Mouse (Mus musculus) cerebellum, adult 11 months (tissue): ENCODE results near the gene Mapk12.
A peak's percentile ranks its signal among the peaks of the same experiment; 100 is the strongest.

ENCODE experiments used
- DNase-seq: peaks from one replicate; pipeline ENCODE4 v3.0.0; 2022

The Mapk12 gene

GRCm38 (mm10) chr15:89137378-89138045 is 3.0 kb downstream of the Mapk12 start:
- no peak for DNase-seq

DNA sequence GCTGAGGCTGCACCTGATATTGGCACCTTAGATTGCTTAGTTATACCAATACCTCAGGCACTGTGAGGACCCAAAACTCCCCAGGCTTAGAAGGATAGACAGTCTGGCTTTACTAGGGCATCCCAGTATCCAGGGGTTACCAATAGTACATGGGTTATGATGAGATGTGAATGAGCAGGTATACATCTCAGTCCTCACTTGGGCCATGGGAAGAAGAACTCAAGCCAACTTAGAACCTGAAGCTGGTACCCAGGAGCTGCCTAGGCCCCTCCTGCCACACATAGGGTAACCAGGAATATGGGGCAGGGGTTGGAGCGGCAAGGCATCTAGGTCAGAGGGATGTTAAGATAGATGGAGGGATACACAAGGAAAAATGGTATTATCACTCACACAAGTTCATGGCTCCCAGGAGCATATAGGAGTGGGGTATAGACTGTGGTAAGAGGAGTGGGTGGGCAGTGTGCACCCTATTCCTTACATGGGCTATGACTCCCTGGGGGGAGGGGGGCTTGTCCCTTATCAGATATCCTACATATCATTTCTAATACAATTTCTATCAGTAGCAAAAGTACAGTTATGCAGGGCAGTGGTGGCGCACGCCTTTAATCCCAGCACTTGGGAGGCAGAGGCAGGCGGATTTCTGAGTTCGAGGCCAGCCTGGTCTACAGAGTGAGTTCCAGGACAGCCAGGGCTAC is 3.9 kb downstream of the Mapk12 start:
- DNase-seq, result no peak

DNA sequence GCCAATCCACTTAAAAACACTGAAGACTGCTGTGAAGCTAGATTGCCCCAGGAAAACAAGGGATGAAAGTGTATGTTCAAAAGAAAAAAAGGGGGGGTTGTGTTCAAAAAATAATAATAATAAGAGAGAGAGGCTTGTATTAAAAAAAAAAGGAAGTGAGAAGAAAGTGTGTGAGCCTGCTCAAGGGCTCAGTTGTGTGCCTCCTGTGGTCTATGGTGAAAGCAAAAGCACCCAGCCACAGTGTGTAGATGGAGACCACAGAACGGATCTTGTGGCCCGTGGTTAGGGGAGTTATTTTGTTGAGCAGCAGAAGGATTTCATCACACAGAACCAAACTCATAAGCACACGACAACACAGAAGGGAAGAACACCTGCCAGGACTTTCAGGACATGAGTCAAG is 9.2 kb downstream of the Mapk12 start:
- DNase-seq, result no peak

- DNase-seq, result no peak
Observed at GRCm38 (mm10) chr15:89130245-89130644, 10.3 kb downstream of the Mapk12 start.

DNA sequence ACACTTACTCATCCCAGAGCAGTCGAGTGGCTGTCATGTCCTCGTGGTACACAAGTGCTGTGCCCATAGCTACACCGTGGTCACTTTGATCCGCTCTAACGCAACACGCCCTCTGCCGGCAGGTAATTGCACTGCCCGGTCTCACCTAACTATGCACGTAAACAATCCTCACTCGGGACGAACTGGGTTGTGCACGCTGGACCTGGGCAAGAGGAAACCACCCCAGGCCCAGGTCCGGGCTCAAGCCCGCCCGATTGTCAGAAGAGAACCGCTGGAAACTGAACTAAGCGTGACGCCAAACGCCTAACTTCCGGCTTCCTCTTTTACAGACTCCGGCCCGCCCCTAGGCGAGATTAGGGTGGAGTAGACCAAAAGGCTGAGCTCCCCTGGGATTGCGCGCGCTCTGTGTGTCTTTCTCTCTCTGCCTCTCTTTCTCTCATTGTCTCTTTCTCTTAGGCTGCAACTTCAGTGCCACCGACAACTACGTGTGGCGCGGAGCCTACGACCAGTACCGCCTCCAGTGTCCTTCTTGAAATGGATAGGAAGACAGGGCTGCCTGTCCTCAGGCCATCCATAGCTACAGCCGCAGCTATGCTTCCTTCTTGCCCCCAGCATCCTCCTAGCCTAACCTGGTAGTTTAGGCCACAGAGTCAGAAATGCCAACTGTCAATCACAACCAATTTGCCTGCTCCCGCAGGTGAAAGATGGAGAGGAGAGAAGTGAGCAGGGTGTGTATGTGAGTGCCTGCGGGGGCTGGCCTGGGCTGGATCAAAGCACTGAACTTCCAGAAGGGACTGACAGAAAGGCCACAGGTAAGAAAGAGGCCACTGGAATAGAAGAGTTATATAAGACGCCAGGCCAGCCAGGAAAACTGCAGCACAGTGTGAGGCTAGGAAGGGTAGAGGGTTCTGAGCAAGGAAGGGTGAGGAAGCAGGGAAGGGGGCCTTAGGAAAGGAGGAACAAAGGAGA is 11.8 kb downstream of the Mapk12 start, which contains the start of gene Hdac10:
Gene Hdac10 (minus strand): TSS at position 319 of the 969 bp plus-strand sequence.
- DNase-seq, result peak; percentile 92

DNA sequence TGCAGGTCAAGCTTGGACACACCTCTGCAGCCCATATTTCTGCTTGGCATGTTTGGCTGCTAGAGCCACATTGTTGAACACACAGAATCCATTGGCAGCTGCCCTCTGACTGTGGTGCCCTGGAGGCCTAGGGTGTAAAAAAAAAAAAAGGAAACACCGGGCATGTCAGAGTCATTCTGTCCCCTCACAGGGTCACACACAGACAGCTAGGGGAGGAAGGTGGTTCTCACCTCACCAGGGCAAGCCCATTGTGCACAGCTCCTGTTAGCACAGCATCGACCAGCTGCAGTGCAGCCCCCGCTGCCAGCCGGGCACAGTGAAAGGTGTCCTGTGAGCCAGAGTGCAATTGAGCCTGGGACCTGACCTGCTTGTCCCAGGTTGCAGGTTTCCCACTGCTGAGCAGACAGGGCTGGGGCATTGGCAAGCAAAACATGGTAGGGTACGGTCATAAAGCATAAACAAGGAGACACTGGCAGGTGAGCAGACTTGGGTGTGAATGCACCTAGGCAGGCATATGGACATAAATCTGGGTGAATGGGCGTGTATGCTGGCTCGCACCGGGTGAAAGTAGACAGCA is 13.1 kb downstream of the Mapk12 start:
- DNase-seq, result no peak

- DNase-seq, result no peak
Observed at GRCm38 (mm10) chr15:89126622-89127021, 13.9 kb downstream of the Mapk12 start.

- DNase-seq, result no peak
Observed at GRCm38 (mm10) chr15:89125351-89125750, 15.2 kb downstream of the Mapk12 start.

- DNase-seq, result no peak
Observed at GRCm38 (mm10) chr15:89124312-89124711, 16.2 kb downstream of the Mapk12 start.

- DNase-seq, result peak; percentile 54
Observed at GRCm38 (mm10) chr15:89123595-89123994, 16.9 kb downstream of the Mapk12 start.

DNA sequence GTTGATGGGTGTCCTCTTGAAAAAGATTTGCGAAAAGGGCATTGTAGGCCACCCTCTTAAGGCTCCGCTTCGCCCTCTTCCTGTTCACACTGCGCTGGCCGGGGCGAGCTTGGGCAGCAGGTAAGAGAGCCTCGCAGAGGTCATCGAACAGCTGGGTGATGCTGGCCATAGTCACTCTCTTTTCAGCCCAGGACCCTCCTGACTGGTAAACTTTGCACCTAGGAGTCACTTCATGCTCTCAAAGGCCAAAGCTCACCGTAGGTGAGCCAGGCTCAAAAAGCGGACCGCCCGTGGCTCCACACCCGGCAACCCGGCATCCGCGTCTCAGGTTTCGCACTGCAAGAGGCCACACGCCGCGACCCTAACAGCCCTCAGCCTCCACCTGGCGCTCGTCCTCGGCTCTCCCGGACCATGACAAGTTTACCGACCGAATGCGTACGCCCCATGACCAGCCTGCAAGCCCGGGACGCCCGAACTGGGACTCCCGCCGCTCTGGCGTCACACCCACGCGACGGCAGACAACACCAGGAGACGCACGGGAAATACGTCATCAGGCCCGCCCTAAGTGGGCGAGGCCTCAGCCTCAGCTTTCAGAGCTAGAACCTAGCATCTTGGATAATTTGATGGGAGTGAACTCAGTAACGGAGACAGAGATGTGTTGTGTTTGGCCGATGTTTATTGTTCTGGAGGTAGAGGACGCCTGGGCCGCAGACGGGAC is 17.7 kb downstream of the Mapk12 start, which contains the start of gene Tubgcp6:
Gene Tubgcp6 (minus strand): TSS at position 464 of the 718 bp plus-strand sequence.
- DNase-seq, result peak; percentile 93

DNA sequence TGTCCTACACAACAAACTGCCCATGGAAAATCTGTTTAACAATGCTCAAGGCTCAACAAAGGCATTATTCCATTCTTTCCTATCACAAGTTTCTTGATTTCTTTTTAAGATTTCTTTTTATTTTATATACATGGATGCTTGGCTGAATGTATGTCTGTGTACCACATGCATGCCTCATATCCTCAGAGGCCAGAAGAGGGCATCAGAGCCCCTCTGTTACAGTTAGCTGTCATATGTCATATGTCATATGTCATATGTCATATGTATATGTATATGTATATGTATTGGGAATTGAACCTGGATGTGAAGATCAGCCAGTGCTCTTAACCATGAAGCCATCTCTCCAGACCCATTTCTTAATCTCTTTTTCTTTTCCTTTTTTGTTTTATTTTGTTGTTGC is 22.5 kb downstream of the Mapk12 start:
- no peak for DNase-seq

- peak; percentile 72 for DNase-seq
Observed at GRCm38 (mm10) chr15:89110147-89110546, 30.4 kb downstream of the Mapk12 start.

GRCm38 (mm10) chr15:89106976-89107375 is 33.5 kb downstream of the Mapk12 start:
- no peak for DNase-seq

- peak; percentile 78 for DNase-seq
Observed at GRCm38 (mm10) chr15:89106073-89106472, 34.4 kb downstream of the Mapk12 start.

- peak; percentile 93 for DNase-seq
Observed at GRCm38 (mm10) chr15:89104425-89104824, 36.1 kb downstream of the Mapk12 start.

DNA sequence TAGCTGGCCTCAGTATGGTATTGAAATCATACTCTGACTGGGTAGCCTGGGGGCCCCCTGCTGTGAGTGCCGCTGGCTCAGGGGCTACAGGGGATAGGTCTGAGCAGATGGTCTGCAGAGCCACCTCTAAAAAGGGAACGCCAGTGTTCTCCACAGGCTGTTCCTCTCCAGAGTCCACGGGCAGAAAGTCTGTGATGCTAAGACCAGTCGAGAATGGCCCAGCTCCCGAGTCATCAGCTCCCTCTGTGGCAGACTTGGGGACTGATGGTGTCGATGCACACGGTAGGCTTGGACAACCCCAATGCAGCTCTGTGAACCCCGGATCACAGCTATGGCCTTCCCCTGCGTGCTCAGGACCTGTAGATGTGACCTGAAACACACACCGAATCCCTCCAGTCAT is 36.6 kb downstream of the Mapk12 start:
- peak; percentile 71 for DNase-seq

DNA sequence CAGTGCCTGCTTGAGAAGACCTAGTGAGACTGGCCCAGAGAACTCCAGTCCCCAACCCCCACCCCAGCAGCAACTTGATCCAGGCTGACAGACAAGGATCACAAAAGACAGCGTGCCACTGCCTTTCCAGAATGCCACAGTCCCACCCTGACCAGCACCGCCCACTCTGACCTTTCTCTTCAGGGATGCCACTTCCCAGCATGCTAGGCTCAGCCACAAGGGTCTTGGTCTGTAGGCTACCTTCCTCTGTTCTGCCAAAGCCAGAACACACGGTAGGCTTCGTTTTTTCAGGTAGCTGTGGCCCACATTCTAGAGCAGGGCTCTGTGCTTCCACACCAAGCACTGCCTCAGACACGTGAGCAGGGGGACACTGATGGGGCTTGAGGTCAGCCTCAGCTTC is 37.9 kb downstream of the Mapk12 start:
- no peak for DNase-seq

DNA sequence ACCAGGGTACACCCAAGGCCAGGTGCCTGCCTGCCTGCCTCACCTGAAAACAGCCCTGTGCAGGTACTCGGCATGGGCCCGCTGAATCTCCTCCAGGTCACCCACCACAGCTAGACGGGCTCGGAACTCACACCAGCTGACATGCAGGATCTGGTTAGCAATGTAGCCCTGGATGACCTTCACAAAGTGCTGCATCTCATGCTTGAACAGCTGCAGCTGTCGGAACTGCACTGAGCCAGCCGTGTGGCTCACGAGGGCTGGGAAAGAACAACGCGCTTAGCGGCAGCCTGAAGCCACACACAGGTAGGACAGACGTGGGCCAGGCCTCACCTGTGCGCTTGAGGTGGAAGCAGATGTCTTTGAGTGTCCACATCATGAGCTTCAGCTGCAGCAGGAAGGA is 39.7 kb downstream of the Mapk12 start:
- no peak for DNase-seq

DNA sequence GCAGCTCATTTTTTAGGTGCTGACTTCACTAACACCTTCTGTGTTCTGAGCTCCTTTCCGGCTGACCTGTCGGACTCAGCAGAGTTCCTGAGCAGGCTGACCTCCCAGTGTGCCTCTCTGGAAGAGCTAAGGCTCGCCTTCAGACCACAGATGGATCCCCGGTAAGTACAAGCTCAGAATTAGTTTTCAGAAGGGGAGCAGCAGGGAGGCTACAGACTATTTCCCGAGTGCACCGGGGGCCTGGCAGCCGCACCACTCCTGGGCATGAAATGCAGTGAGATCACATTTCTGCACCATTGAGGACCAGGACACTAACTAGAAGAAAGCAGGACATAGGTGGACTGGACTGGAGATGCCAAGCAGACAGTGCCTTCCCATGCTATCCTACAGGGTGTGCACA is 41.9 kb downstream of the Mapk12 start:
- DNase-seq, result peak; percentile 66

GRCm38 (mm10) chr15:89097450-89097849 is 43.1 kb downstream of the Mapk12 start:
- DNase-seq, result no peak

DNA sequence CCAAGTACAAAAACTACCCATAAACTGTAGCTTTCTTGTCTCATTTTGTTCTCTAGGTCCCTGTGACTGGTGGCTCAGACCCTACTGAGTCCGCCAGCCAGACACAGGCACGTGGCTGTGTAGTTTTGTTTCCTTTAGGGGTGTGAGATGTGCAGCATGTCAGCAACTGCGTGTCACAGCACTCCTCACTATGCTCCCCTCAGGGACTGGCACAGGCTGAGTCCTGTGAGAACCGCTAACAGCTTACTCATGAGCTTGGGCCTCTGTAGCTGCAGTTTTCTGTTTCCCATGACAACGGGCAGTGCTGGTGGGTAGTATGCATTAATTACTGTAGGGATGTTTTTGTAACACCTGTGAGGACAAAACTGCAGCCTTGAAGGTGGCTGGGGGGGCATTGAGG is 48.3 kb downstream of the Mapk12 start:
- no peak for DNase-seq
